Mouse (Mus musculus) gastrocnemius, postnatal 36 days (tissue): ENCODE measurements around the gene Tlr8. TPM values are rescaled to one million over a fixed set of nuclear protein-coding genes. Genes with fewer than 3 reads are reported as not detected.

Source experiments
- DNase-seq, 2 experiments: peaks; one replicate each; pipeline ENCODE4 v3.0.0; 2022
- intact Hi-C: fragments of 180-260 bp; cut with DNase I; formaldehyde crosslinking; loops from one replicate; pipeline ENCODE4 v1.15.1; 2025
- total RNA-seq, 2 experiments: library from RNA; stranded (reverse); gene quantifications; 2 replicates each; pipeline ENCODE4 v1.2.3; 2021

Gene Tlr8
- total RNA-seq, 2 experiments from 2014 or later, result 0.47 to 0.54 TPM

- DNase-seq, result no peak
- intact Hi-C loops, result loop anchor here (10.0 kb wide), 1 partner anchor 103 kb away; no protein-coding TSS in a partner anchor
Measured at GRCm38 (mm10) chrX:167207741-167208505, 56.2 kb downstream of the Tlr8 start.

- intact Hi-C loops, result loop anchor here (10.0 kb wide), 1 partner anchor 101 kb away; no protein-coding TSS in a partner anchor
- DNase-seq, result no peak
Measured at GRCm38 (mm10) chrX:167205813-167206520, 58.2 kb downstream of the Tlr8 start.

- DNase-seq, result no peak
- intact Hi-C loops, result loop anchor here (10.0 kb wide), 1 partner anchor 97 kb away; no protein-coding TSS in a partner anchor
Measured at GRCm38 (mm10) chrX:167201365-167201764, 62.8 kb downstream of the Tlr8 start.

- no peak for DNase-seq
- intact Hi-C loops, result no loop called here
Measured at GRCm38 (mm10) chrX:167195228-167195649, 68.9 kb downstream of the Tlr8 start.

Other genes with a start within 250 kb of the Tlr8 start
- 100 to 1,000 TPM; 162 to 173 TPM for gene Tmsb4x, start 55.0 kb downstream of the Tlr8 start, total RNA-seq
- under 1 TPM; 0.51 to 0.81 TPM for gene Tlr7, start 66.2 kb upstream of the Tlr8 start, total RNA-seq
- gene Prps2, start 118.4 kb upstream of the Tlr8 start, total RNA-seq, result 1 to 10 TPM; 1.6 to 2.4 TPM